Mouse (Mus musculus) C2C12 (cell line): Measurements from ENCODE around the gene Mark3.

Source experiments
- CEBPB ChIP-seq: IDR thresholded peaks from one replicate; pipeline ENCODE4 v1.6.1; 2011; ENCODE audit warnings: low read depth, mild to moderate bottlenecking, control low read depth, moderate library complexity
- CTCF ChIP-seq: IDR thresholded peaks from one replicate; pipeline ENCODE4 v1.5.1; 2011; ENCODE audit not compliant: control insufficient read depth, insufficient read depth, insufficient read length
- MAX ChIP-seq: IDR thresholded peaks from one replicate; pipeline ENCODE4 v1.6.1; 2011; ENCODE audit warnings: mild to moderate bottlenecking, control low read depth
- MYOD1 ChIP-seq: IDR thresholded peaks from one replicate; pipeline ENCODE4 v1.6.1; 2011; ENCODE audit warnings: low read depth; ENCODE audit not compliant: control insufficient read depth, insufficient read length
- MYOG ChIP-seq: IDR thresholded peaks from one replicate; pipeline ENCODE4 v1.6.1; 2011; ENCODE audit not compliant: control insufficient read depth, insufficient read length; ENCODE audit errors: extremely low read depth
- USF1 ChIP-seq: IDR thresholded peaks from one replicate; pipeline ENCODE4 v1.6.1; 2011; ENCODE audit warnings: low read depth, mild to moderate bottlenecking, control low read depth, moderate library complexity

DNA sequence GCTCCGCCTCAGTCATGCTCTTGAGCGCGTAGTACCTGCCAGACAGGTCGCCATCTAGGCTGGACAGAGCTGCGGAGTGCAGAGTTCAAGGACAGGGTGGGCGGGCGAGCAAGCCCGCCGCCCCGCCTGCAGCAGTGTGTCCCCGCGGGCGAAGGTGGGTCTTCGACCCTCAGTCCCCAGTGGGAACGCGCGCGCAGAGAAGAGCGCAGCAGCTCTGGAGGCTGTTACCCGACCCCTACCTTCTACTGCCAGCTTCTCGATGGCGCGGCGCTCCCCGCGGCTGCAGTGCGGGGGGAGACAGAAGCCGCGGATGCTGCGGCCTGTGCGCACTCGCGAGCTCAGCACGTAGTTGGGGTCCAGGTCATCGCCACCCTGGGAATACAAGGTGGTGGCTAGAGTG, 96.7 kb downstream of the Mark3 start:
- TF ChIP-seq CTCF = no peak
- no peak for TF ChIP-seq USF1
- no peak for TF ChIP-seq MYOG
- no peak for TF ChIP-seq MAX
- TF ChIP-seq MYOD1 = no peak
- no peak for TF ChIP-seq CEBPB
